Mouse (Mus musculus): Measurements from ENCODE around the gene 5730409E04Rik.

5730409E04Rik gene

DNA sequence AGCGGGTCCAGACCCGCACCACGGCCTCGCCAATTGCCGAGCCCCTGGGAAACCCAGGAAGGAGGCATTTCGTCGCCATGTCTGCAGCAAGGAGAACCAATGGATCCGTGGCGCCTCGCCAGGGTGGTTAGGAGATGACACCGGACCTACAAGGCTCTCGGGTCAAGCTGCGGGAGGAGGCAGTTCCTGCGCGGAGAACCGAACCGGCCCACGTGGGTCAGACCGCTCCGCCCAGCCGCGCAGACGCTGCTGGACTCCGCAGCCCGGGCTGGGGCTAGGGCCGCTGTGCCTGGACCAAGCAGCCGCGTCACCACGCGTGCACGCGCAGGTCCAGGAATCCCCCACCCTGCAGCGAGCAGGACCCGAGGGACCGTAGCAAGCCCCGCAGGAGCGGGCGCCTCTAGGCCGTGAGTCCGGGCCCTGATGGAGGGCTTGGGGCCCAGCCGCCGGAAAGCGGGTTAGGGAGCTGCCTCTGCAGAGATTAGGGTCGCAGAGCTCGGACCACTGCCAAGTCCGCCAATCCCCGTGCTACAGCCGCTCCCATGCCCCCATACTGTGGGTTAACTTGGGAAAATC, at the start of gene 5730409E04Rik:
TSS of gene 5730409E04Rik (plus strand) at position 213 of the 576 bp plus-strand sequence.
- DNase-seq (ENCODE audit: low read depth, low spot score): peak; percentile 55

DNA sequence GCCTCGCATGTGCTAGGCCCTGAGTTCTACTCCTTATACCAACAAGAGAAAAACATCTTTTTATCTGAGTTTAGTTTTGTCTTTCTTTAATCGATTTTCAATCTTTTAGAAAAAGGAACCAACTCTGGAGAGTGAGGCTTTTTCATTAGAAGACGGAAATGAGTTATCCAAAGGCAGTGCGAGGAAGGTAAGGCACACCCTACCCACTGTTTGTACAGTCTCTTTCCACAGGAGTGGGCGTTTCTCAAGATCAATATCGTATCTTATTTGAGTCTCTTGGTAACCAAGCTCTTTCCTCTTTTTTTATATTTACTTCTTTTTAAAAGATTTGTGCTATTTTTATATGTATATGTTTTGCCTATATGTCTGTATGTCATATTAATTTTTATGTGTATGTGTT, 45.8 kb upstream of the 5730409E04Rik start:
- no peak for DNase-seq (ENCODE audit: low read depth, low spot score)

DNA sequence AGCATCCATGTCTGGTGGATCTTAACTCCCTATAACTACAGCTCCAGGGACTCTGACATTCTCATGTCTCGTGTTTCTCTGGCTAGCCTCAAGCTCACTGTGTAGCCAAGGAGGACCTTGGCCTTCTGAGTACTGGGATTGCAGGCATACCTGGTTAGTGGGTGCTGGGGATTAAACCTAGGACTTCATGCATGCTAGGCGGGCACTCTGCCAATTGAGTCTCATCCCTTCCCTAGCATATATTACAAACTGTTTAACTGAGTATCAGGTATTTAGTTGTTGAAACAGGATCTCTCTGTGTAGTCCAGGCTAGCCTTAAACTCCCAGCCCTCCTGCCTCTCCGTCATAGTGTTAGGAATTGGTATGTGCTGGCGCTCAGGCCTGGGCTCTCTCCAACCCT, 42.4 kb upstream of the 5730409E04Rik start:
- no peak for DNase-seq (ENCODE audit: low read depth, low spot score)

DNA sequence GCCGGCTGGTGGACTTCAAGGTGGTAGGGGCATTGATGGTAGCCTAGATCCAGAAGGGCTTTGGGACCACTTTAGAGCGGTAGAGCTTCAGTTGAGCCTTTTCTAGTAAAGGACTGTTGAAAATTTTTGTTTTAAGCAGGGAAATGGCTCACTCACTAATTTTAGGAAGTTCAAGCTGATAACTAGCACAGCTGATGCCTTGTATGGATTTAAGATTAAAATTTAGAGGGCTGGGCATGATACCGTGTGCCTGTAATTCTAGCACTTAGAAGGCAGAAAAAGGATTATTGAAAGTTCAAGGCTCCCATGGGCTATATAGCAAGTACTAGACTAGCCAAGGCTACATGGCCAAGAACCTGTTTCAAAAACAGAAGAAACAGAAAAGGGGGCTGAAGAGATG, 39.8 kb upstream of the 5730409E04Rik start:
- DNase-seq (ENCODE audit: low read depth, low spot score): no peak

DNA sequence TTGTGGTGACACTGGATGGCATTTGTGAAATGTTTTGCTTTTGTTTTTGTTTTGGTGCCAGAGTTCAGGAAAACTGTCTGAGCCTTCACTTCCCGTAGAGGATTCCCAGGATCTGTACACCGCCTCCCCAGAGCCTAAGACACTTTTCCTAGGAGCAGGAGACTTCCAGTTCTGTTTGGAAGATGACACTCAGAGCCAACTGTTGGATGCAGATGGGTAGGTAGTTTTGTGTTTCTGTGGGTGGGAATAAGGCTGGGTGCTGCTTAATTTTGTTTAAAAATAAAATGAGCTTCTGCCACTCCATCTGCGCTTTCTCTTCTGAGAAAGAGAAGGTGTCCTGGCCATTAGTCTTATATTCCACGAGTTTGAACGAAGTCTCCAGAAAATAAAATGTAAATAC, 33.3 kb upstream of the 5730409E04Rik start:
- DNase-seq (ENCODE audit: low read depth, low spot score): no peak

DNA sequence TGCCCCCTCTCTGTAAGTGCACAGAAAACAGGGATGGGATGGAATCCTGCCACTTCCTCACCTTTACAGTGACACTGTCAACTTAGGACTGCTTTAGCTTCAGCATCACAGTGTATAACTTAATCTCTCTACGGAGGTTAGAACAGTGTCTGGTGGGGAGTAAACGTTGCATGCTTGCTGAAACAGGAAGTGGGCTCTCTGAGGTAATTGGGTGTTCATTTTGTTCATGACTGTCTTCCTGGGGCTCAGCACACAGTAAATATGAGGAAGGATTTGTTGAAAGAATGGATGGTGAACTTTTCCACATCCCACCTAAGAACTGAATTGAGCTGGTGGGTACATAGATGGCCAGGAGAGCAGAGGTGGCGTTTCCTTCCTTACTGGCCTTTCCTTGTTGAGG, 31.7 kb upstream of the 5730409E04Rik start:
- DNase-seq (ENCODE audit: low read depth, low spot score): no peak

DNA sequence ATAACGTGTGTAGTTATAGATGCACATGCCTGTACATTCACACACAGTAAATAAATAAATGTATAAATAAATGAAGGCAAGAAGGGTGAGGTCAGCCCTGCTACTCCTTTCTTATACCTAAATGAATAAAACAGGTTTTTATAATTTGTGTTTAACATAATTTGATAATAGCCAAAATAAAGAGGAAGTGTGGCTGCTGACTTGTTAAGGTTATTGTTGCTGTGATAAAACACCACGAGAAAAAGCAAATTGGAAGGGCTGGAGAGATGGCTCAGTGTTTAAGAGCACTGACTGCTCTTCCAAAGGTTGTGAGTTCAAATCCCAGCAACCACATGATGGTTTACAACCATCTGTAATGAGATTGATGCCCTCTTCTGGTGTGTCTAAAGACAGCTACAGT, 30.5 kb upstream of the 5730409E04Rik start:
- DNase-seq (ENCODE audit: low read depth, low spot score): no peak

DNA sequence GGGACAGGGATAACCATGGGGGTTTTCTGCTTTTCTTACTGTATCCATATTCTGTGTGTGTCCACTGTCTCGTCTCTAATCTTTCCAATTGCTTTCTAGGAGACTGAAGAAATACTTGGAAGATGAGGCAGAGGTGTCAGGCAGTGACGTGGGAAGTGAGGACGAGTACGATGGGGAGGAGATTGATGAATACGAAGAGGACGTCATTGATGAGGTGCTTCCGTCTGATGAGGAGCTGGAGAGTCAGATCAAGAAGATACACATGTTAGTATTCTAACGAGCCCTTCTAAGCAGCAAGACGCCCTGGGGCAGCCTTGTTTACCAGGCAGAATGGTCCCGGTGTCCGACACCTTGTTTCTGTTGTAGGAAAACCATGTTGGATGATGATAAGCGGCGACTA, 23.9 kb upstream of the 5730409E04Rik start:
- DNase-seq (ENCODE audit: low read depth, low spot score): no peak

DNA sequence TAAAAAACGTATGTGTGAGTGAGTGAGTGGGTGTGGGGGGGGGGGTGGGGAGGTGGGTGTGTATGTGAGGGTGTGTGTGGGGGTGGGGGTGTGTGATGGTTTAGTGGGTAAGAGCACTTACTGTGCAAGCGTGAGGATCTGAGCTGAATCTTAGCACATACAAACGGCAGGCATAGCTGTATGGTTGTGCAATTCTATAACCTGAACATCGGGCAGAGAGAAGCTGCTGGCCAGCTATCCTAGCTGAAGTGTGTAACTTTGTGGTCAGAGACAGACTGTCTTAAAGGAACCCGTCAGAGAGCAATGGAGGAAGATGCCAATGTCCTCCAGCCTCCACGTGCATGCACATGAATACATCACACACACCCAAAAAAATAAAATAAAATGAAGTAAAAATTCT, 17.6 kb upstream of the 5730409E04Rik start:
- no peak for DNase-seq (ENCODE audit: low read depth, low spot score)

DNA sequence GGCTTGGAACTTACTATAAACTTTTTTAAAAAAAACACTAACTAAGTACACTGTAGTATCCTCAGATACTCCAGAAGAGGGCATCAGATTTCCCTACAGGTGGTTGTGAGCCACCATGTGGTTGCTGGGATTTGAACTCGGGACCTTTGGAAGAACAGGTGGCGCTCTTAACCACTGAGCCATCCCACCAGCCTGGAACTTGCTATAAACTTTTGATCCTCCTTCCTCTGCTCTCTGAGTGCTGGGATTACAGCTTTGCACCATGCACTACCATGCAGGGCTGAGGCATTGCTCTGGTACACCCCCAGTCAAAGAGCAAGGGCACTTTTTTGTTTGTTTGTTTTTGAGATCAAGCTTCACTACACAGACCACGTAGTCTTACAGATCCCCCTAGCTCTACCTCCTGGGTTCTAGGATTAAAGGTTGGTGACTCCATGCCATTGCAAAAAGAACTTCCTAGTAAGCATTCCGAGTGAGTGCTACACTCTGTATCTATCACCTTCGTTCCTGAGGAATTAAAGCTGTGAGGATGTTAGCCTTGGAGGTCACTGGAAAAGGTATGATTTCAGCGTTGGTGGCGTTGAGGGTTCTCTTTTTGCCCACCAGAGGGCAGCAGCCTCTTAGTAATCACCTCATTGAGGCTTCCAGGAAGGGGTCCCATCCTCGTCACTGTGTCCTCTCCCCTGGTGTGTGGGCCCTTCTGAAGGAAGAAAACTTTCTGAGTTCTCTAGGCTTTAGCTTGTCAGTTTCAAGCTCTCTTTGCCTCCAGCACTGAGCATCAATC, 9.5 kb upstream of the 5730409E04Rik start:
- peak; percentile 54 for DNase-seq (ENCODE audit: low read depth, low spot score)

DNA sequence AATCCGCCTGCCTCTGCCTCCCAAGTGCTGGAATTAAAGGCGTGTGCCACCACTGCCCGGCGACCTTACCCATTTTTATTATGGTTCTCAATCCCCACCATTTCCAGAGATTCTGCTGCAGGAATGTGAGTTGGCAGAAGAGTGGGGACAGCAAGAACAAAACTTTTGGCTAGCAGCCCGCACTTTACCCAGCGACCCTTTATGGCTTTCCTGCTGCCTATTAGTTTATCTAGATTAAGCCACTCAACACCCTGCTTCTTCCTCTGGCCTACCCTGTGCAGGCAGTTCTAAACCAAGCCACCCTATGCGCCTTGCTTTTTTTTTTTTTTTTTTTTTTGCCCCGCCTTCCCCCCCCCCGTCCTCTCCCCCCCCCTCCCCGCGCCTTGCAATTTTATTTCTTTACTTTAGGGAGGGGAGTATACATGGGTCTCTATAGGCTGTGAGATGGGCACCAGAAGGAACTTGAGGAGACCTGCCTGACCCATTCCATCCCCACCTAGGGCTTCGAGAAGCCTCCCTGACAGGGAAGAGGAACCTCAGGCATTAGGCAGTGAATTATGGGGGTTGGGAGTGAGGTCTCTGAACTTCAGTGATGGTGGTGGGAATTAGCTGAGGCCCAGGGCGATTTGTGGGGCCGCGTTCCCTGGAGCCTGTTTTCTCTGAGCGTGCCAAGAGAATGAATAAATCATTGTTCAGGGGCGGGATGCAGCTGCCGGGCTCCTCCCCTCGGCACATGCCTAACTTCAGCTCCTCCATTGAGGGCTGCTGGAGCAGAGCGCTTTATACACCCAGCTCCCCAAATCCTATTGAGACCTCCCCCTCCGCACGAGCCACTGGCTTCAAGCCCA, 7.8 kb upstream of the 5730409E04Rik start:
- no peak for DNase-seq (ENCODE audit: low read depth, low spot score)

DNA sequence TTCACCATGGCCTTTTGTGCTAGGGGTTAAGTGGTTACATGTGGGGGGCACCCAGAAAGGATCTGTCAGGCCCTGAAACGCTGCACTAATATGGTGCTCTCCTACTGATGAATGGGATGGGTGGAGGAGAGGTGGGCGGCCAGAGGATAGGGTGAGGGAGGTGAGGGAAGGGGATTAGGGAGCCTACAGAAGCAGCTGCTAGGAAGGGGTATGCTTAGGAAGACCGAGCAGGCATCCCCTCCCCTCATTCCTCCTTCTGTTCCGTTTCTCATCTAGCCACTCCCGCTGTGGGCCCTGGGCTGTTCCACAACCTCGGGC, 7.2 kb upstream of the 5730409E04Rik start:
- no peak for DNase-seq (ENCODE audit: low read depth, low spot score)

DNA sequence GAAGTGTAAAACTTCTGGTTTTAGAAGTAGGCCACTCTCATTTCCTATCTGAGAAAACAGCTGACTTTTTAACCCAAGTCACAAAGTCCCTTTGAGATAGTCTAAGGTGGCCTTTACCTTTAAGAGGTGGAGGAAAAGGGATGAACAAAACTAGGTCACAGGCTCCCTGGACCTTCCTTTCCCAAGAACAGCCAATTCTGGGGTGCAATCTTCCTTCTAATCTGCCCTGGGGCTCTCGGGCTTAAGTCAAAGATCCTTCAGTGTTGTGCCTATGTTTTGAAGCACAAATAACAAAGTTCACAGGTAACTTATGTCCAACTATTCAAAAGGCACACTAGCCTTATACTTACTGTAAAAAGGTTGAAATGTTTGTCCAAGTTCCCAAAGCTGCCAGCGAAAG, 5.5 kb upstream of the 5730409E04Rik start:
- no peak for DNase-seq (ENCODE audit: low read depth, low spot score)

DNA sequence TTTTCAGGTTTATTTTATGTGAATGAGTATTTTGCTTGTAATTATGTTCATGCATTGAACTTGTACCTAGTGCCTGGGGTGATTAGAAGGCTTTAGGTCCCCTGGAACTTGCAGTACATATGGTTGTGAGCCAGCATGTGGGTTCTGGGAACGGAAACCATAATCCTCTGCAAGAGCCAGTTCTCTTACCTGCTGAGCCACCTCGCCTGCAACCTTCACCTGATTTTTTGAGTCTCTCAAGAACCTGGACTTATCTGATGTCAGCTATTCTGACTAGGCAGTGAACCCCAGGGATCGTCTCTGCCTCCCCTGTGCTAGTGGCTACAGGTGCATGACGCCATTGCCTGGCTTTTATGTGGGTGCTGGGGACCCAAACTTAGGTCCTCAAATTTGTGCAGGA, 3.9 kb upstream of the 5730409E04Rik start:
- no peak for DNase-seq (ENCODE audit: low read depth, low spot score)

DNA sequence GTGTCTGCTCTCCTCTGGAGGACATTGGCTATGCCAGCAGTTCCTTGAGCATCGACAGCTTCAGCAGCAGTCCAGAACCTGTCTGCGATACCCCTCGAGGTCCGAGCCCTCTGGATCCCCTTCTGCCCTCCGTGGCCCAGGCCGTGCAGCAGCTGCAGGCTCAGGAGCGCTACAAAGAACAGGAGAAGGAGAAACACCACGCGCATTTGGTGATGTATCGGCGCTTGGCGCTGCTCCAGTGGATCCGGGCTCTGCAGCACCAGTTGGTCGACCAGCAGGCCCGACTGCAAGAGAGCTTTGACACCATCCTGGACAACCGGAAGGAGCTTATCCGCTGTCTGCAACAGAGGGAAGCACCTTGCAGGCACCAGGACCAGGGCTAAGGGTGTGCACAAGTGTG, 2.4 kb downstream of the 5730409E04Rik start:
- DNase-seq (ENCODE audit: low read depth, low spot score): no peak

DNA sequence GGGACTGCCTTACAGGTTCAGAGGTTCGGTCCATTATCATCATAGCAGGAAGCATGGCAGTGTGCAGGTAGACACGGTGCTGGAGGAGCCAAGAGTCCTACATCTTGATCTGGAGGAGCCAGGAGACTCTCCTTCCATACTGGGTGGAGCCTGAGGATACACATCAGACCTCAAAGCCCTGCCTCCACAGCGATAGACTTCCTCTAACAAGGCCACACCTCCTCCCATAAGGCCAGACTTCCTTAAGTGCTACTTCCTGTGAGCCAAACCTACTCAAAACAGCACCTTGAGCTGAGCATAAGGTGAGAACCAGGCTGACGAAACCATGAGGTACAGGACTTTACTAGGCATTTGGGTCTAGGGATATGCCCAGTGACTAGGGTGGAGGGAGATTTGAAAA, 6.7 kb downstream of the 5730409E04Rik start:
- no peak for DNase-seq (ENCODE audit: low read depth, low spot score)

DNA sequence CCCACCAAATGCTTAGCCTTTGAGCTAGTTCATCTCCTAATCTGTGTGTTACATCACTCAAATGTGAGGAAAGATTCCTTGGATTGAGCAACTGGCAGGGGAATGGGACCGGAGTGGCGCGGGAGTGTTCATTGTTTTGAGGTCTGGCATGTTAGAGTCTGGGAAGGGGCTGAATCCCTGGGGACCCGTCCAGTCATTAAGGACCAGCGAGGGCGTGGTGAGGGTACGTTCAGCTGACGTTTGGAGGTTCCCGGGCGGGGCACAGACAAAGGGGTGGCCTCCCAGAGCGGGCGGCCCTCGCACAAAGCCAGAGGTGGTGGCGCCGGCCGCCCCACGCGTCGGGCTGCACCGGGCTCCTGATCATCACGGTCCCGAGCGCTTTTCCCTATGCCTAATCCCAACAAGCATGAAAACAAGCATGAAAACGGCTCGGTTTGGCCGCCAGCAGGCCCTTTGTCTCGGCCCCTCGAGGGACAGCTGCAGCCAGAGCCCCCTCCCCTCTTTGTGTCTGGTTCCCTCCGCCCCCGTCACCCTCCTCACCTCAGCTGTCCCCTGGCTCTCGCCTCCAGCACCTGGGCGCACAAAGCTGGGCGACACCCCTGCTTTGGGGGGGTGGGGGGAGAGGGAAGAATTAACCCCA, 10.2 kb downstream of the 5730409E04Rik start:
- DNase-seq (ENCODE audit: low read depth, low spot score): no peak

DNA sequence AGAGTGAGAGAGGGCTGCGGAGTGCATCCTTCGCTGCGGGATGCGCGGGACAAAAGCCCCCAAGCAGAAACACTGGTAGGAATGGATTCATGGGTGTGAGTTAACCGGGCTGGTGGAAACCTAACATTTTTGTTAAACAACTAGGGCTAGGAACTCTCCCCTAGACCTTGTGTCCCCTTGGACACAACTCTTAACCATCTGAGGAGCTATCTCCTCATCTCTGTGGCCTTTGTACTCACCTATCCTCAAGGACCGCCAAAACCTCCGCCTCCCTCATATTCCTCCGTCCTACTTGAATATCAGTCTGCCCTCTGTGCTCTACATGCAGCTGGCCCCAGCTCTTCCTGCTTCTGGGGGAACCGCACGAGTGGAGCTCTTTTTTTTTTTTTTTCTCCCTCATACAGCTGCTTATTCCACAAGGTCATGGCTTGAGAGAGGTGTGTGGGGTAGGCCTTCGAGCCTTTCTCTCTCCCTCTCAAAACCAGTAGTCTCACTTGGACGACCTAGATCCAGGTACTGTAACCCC, 10.8 kb downstream of the 5730409E04Rik start:
- no peak for DNase-seq (ENCODE audit: low read depth, low spot score)

DNA sequence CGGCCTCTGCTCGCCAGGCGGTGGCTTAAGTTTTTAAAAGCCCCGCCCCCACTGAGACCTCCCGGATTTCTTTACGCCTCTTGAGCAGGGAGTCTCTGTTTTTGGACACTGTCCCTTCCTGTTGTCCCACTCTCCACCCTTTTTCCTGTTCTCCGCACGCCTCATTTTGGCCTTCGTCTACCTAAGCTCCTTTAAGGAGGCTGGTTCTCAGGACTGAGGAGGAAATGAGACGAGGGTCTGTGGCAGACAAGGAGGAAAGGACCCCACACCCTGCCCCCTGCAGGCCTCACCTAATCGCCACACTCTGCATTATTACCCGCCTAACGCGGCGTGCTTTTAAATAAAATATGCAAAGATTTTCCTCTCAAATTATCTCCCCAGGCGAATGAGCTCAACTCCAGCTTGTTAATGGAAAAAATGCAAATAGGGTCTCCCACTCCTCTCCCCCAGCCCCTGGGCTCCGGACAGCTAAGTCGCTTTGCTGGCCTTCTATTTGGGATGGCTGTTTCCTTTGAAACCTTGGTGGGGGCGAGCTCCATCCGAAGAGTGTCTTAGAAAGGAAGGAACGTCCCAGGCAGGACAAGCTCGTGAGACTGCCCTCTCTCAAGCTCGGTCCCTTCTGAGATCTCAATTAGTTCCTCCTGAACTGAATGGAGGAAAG, 17.5 kb downstream of the 5730409E04Rik start:
- no peak for DNase-seq (ENCODE audit: low read depth, low spot score)

DNA sequence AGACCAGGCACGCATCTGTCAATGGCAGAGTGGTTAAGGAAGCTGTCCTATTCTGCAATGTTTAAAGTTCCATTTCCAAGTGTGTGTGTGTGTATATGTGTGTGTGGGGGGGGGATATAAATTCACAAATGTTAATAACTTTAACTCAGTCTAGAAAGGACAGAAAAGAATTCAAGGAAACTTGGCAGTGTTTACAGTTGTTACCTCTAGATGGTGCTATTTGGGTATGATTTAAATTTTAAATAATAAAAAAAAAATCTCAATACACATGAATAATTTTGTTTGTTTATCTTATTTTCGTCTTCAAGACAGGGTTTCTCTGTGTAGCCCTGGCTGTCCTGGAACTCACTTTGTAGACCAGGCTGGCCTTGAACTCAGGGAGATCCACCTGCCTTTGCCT, 22.3 kb downstream of the 5730409E04Rik start:
- no peak for DNase-seq (ENCODE audit: low read depth, low spot score)

DNA sequence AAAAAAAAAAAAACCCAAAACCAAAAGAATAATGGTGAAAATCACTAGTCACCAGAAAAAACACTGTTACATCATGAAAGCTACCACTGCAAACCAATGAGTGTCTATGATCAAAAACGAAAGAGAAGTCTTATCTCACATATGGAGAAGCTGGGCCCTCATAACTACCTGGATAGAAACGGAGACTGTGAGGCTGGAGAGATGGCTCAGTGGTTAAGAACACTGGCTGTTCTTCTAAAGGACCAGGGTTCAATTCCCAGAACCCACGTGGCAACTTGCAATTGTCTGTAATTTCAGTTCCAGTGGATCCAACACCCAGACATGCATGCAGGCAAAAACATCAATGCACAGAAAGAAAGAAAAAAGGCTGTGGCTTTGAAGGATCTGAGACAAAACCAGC, 23.1 kb downstream of the 5730409E04Rik start:
- DNase-seq (ENCODE audit: low read depth, low spot score): no peak

DNA sequence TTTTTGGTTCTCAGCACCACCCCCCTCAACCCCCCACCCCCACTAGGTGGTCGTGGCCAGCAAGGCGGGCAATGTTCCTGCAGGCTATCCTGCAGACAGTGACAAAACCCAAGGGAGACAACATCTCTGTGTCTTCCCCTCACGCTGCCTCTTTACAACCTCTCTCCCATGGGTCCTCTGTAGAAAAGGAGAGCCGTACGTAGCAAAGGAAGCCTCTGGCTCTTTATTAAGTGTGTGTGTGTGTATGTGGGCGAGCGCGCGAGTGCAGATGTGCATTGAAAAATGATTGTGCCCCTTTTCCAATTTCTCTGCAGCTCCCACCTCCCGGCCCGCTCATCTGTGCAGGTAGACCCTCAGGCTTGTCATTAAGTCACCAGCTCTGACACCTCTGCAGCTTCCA, 26.7 kb downstream of the 5730409E04Rik start:
- DNase-seq (ENCODE audit: low read depth, low spot score): no peak

Data from retina, postnatal 7 days (tissue).